Mouse (Mus musculus) liver, embryonic 14.5 days (tissue): ENCODE data around the gene Apoa1.

ENCODE experiments used
- CTCF ChIP-seq: IDR thresholded peaks from 2 replicates; pipeline ENCODE4 v1.5.1; 2016; ENCODE audit warnings: antibody characterized with exemption, low read depth, control low read depth
- EP300 ChIP-seq: IDR thresholded peaks from 2 replicates; pipeline ENCODE4 v1.6.1; 2016; ENCODE audit warnings: antibody characterized with exemption, low read depth

- TF ChIP-seq CTCF (no peak), EP300 (no peak)
Observed at GRCm38 (mm10) chr9:46227064-46227614, 1.2 kb upstream of the Apoa1 start.
